Mouse (Mus musculus) lung, adult 2 months (tissue): ENCODE measurements around the gene Lrrn3. TPM values are rescaled to one million over a fixed set of nuclear protein-coding genes. Genes with fewer than 3 reads are reported as not detected.

Source experiments
- DNase-seq: peaks from one replicate; pipeline ENCODE4 v3.0.0; 2022
- H3K4me1 ChIP-seq: fragments of 200-500 bp; 2 replicates; pipeline ENCODE4 v1.6.1; 2011; ENCODE audit warnings: low read length; ENCODE audit not compliant: control insufficient read depth, insufficient read depth
- H3K4me3 ChIP-seq: fragments of 200-500 bp; replicated peaks from 2 replicates; pipeline ENCODE3; 2011; ENCODE audit warnings: low read depth, mild to moderate bottlenecking, control low read depth, low read length; ENCODE audit errors: extremely low read depth
- CTCF ChIP-seq: fragments of 200-500 bp; IDR thresholded peaks from 2 replicates; pipeline ENCODE4 v1.5.1; 2011; ENCODE audit warnings: mild to moderate bottlenecking, low read length, control low read depth; ENCODE audit not compliant: insufficient read depth
- POLR2A ChIP-seq: fragments of 200-500 bp; IDR thresholded peaks from 2 replicates; pipeline ENCODE4 v1.6.1; 2011; ENCODE audit warnings: low read depth, mild to moderate bottlenecking, control low read depth, low read length, borderline replicate concordance; ENCODE audit errors: extremely low read depth
- WGBS: fragments of 180-500 bp; shearing (Covaris S2); methylation state at CpG from one replicate; pipeline ENCODE4 v1.1.7; 2018; 5-methylcytosine and 5-hydroxymethylcytosine counted together
- polyA plus RNA-seq: library from polyadenylated mRNA; depleted of rRNA; stranded (reverse); fragments of >200 nt; gene quantifications from 2 replicates; pipeline ENCODE4 v1.2.3, GENCODE M21; 2012

The Lrrn3 gene
- polyA plus RNA-seq, 1 experiment, result 2.7 TPM

GRCm38 (mm10) chr12:41487005-41487404 lies 774 bp upstream of the Lrrn3 start:
- no peak for TF ChIP-seq POLR2A
- peak; percentile 28; the same call in 1 of the 2 replicates for TF ChIP-seq CTCF
- peaks cover 2% of the 10 kb centered on the region; the same call in 1 of the 2 replicates for H3K4me1 ChIP-seq
- DNase-seq, result no peak
- WGBS, result 26% methylated on average over 5 of the region's 5 CpGs
- H3K4me3 ChIP-seq, result no peak overlapping the region

- no peak for TF ChIP-seq CTCF
- TF ChIP-seq POLR2A, result no peak
- WGBS, result 8% methylated on average over 12 of the region's 12 CpGs
- peak; percentile 29 for DNase-seq
- Histone ChIP-seq H3K4me3 (peak overlapping the region; percentile 70), H3K4me1 (peaks cover 2% of the 10 kb centered on the region; the same call in 1 of the 2 replicates)
Measured at GRCm38 (mm10) chr12:41485512-41486215, 567 bp downstream of the Lrrn3 start.

- peak overlapping the region; percentile 19 for H3K4me3 ChIP-seq
- no peak for TF ChIP-seq CTCF
- no peak for TF ChIP-seq POLR2A
- DNase-seq, result peak; percentile 5
Measured at GRCm38 (mm10) chr12:41484689-41485511, 1.3 kb downstream of the Lrrn3 start.

GRCm38 (mm10) chr12:41483593-41484451 lies 2.4 kb downstream of the Lrrn3 start:
- WGBS, result 28% methylated on average over 23 of the region's 23 CpGs
- no peak for DNase-seq
- Histone ChIP-seq H3K4me1 (peaks cover 2% of the 10 kb centered on the region; the same call in 1 of the 2 replicates), H3K4me3 (peak overlapping the region; percentile 58)
- TF ChIP-seq POLR2A (no peak), CTCF (no peak)

More at GRCm38 (mm10) chr12:41484689-41485511, 1.3 kb downstream of the Lrrn3 start:
- peaks cover 2% of the 10 kb centered on the region; the same call in 1 of the 2 replicates for H3K4me1 ChIP-seq
- 17% methylated on average over 16 of the region's 16 CpGs for WGBS

- peaks cover 2% of the 10 kb centered on the region; the same call in 1 of the 2 replicates for H3K4me1 ChIP-seq
- TF ChIP-seq POLR2A, result no peak
- TF ChIP-seq CTCF, result no peak
- DNase-seq, result no peak
- H3K4me3 ChIP-seq, result peak overlapping the region; percentile 58
- WGBS, result 84% methylated on average over 5 of the region's 5 CpGs
Measured at GRCm38 (mm10) chr12:41483091-41483592, 3.1 kb downstream of the Lrrn3 start.

- WGBS, result 36% methylated on average over 2 of the region's 2 CpGs
- DNase-seq, result no peak
- H3K4me1 ChIP-seq, result 0 out of 2 replicates have a peak, but pooled peaks cover 2% of the 10 kb centered on the region
- no peak overlapping the region for H3K4me3 ChIP-seq
- no peak for TF ChIP-seq CTCF
- TF ChIP-seq POLR2A, result no peak
Measured at GRCm38 (mm10) chr12:41481486-41481885, 4.7 kb downstream of the Lrrn3 start.

GRCm38 (mm10) chr12:41469096-41469801 lies 17.0 kb downstream of the Lrrn3 start:
- WGBS, result 52% methylated on average over 6 of the region's 6 CpGs
- no peak for DNase-seq
- no peak for TF ChIP-seq POLR2A
- TF ChIP-seq CTCF, result no peak
- Histone ChIP-seq H3K4me3 (no peak overlapping the region), H3K4me1 (no peaks in the 10 kb centered on the region)

- H3K4me1 ChIP-seq, result no peaks in the 10 kb centered on the region
- no peak overlapping the region for H3K4me3 ChIP-seq
- TF ChIP-seq CTCF, result no peak
- TF ChIP-seq POLR2A, result no peak
- 94% methylated on average over 3 of the region's 3 CpGs for WGBS
- no peak for DNase-seq
Measured at GRCm38 (mm10) chr12:41468374-41468991, 17.7 kb downstream of the Lrrn3 start.
